Mouse (Mus musculus): ENCODE data around the gene Zfp423.

- TF ChIP-seq CTCF (IDR thresholded peaks at IDR 0.05; ENCODE audit: insufficient read depth, low read depth, low read length) (no peak), POLR2A (IDR thresholded peaks at IDR 0.05; ENCODE audit: insufficient read depth, low read depth, low read length) (no peak)
Measured at GRCm38 (mm10) chr8:87774966-87775365, 184.4 kb downstream of the Zfp423 start.
